Mouse (Mus musculus): Measurements from ENCODE around the gene Gpx5. TPM values are rescaled to one million over a fixed set of nuclear protein-coding genes. Genes with fewer than 3 reads are reported as not detected.

The Gpx5 gene
- polyA plus RNA-seq, 1 experiment, result not detected

- DNase-seq, result no peak
These were observed 27.7 kb upstream of the Gpx5 start for GRCm38 (mm10) chr13:21320262-21320661.

GRCm38 (mm10) chr13:21313903-21314302 lies 21.4 kb upstream of the Gpx5 start:
- no peak overlapping the region for H3K27ac ChIP-seq (ENCODE audit: insufficient read depth, low read length)
- TF ChIP-seq CTCF (IDR thresholded peaks at IDR 0.05; ENCODE audit: borderline replicate concordance, insufficient read depth, low read depth, low read length) (no peak), POLR2A (IDR thresholded peaks at IDR 0.05; ENCODE audit: borderline replicate concordance, insufficient read depth, low read length) (no peak)
- no peak overlapping the region for H3K4me3 ChIP-seq (replicated peaks; ENCODE audit: insufficient read depth, low read depth, low read length)
- WGBS, result 82% methylated on average over 4 of the region's 4 CpGs
- H3K27me3 ChIP-seq (ENCODE audit: control insufficient read depth, insufficient read depth, low read length), result no peaks in the 10 kb centered on the region
- no peaks in the 10 kb centered on the region for H3K4me1 ChIP-seq (ENCODE audit: control insufficient read depth, insufficient read depth, low read length)
- no peak for DNase-seq

More at GRCm38 (mm10) chr13:21320262-21320661, 27.7 kb upstream of the Gpx5 start:
- Histone ChIP-seq H3K27ac (ENCODE audit: insufficient read depth, low read length) (no peak overlapping the region), H3K4me3 (replicated peaks; ENCODE audit: insufficient read depth, low read depth, low read length) (no peak overlapping the region), H3K27me3 (ENCODE audit: control insufficient read depth, insufficient read depth, low read length) (no peaks in the 10 kb centered on the region; the same call in 1 of the 2 replicates), H3K4me1 (ENCODE audit: control insufficient read depth, insufficient read depth, low read length) (no peaks in the 10 kb centered on the region; the same call in 1 of the 2 replicates)
- WGBS, result 79% methylated on average over 3 of the region's 3 CpGs
- TF ChIP-seq POLR2A (IDR thresholded peaks at IDR 0.05; ENCODE audit: borderline replicate concordance, insufficient read depth, low read length) (no peak), CTCF (IDR thresholded peaks at IDR 0.05; ENCODE audit: borderline replicate concordance, insufficient read depth, low read depth, low read length) (no peak)

GRCm38 (mm10) chr13:21312854-21313253 lies 20.3 kb upstream of the Gpx5 start:
- H3K27me3 ChIP-seq (ENCODE audit: control insufficient read depth, insufficient read depth, low read length), result no peaks in the 10 kb centered on the region
- H3K4me1 ChIP-seq (ENCODE audit: control insufficient read depth, insufficient read depth, low read length), result no peaks in the 10 kb centered on the region
- DNase-seq, result no peak
- TF ChIP-seq POLR2A (IDR thresholded peaks at IDR 0.05; ENCODE audit: borderline replicate concordance, insufficient read depth, low read length) (no peak), CTCF (IDR thresholded peaks at IDR 0.05; ENCODE audit: borderline replicate concordance, insufficient read depth, low read depth, low read length) (no peak)
- no peak overlapping the region for H3K27ac ChIP-seq (ENCODE audit: insufficient read depth, low read length)
- WGBS, result 53% methylated on average over 3 of the region's 5 CpGs
- H3K4me3 ChIP-seq (replicated peaks; ENCODE audit: insufficient read depth, low read depth, low read length), result no peak overlapping the region

GRCm38 (mm10) chr13:21311926-21312325 lies 19.4 kb upstream of the Gpx5 start, which contains the start of gene Gpx6:
Gene Gpx6 (plus strand): TSS chr13:21312125.
- Histone ChIP-seq H3K4me1 (ENCODE audit: control insufficient read depth, insufficient read depth, low read length) (no peaks in the 10 kb centered on the region), H3K4me3 (replicated peaks; ENCODE audit: insufficient read depth, low read depth, low read length) (no peak within 1 kb of the TSS), H3K27me3 (ENCODE audit: control insufficient read depth, insufficient read depth, low read length) (no peaks in the 10 kb centered on the region), H3K27ac (ENCODE audit: insufficient read depth, low read length) (no peak within 1 kb of the TSS)
- WGBS, result 18% methylated on average over 3 of the region's 3 CpGs
- TF ChIP-seq CTCF (IDR thresholded peaks at IDR 0.05; ENCODE audit: borderline replicate concordance, insufficient read depth, low read depth, low read length), result no peak
- DNase-seq, result no peak

- no peak overlapping the region for H3K27ac ChIP-seq (ENCODE audit: insufficient read depth, low read length)
- 72% methylated on average over 2 of the region's 2 CpGs for WGBS
- DNase-seq, result no peak
These were observed 17.3 kb upstream of the Gpx5 start for GRCm38 (mm10) chr13:21309788-21310187.

GRCm38 (mm10) chr13:21304483-21305066 lies 12.0 kb upstream of the Gpx5 start:
- WGBS, result 74% methylated on average over 3 of the region's 3 CpGs
- no peak for DNase-seq
- no peaks in the 10 kb centered on the region for H3K27me3 ChIP-seq (ENCODE audit: control insufficient read depth, insufficient read depth, low read length)
- H3K27ac ChIP-seq (ENCODE audit: insufficient read depth, low read length), result no peak overlapping the region
- H3K4me3 ChIP-seq (replicated peaks; ENCODE audit: insufficient read depth, low read depth, low read length), result no peak overlapping the region
- no peaks in the 10 kb centered on the region for H3K4me1 ChIP-seq (ENCODE audit: control insufficient read depth, insufficient read depth, low read length)
- TF ChIP-seq CTCF (IDR thresholded peaks at IDR 0.05; ENCODE audit: borderline replicate concordance, insufficient read depth, low read depth, low read length) (no peak), POLR2A (IDR thresholded peaks at IDR 0.05; ENCODE audit: borderline replicate concordance, insufficient read depth, low read length) (no peak)

More at GRCm38 (mm10) chr13:21309788-21310187, 17.3 kb upstream of the Gpx5 start:
- TF ChIP-seq CTCF (IDR thresholded peaks at IDR 0.05; ENCODE audit: borderline replicate concordance, insufficient read depth, low read depth, low read length), result no peak
- no peak for TF ChIP-seq POLR2A (IDR thresholded peaks at IDR 0.05; ENCODE audit: borderline replicate concordance, insufficient read depth, low read length)
- H3K27me3 ChIP-seq (ENCODE audit: control insufficient read depth, insufficient read depth, low read length), result no peaks in the 10 kb centered on the region
- no peak overlapping the region for H3K4me3 ChIP-seq (replicated peaks; ENCODE audit: insufficient read depth, low read depth, low read length)
- no peaks in the 10 kb centered on the region for H3K4me1 ChIP-seq (ENCODE audit: control insufficient read depth, insufficient read depth, low read length)

GRCm38 (mm10) chr13:21298557-21298956 lies 6.0 kb upstream of the Gpx5 start:
- WGBS, result 60% methylated on average over 3 of the region's 3 CpGs
- no peak for TF ChIP-seq CTCF (IDR thresholded peaks at IDR 0.05; ENCODE audit: borderline replicate concordance, insufficient read depth, low read depth, low read length)
- TF ChIP-seq POLR2A (IDR thresholded peaks at IDR 0.05; ENCODE audit: borderline replicate concordance, insufficient read depth, low read length), result no peak
- no peak overlapping the region for H3K4me3 ChIP-seq (replicated peaks; ENCODE audit: insufficient read depth, low read depth, low read length)
- no peak overlapping the region for H3K27ac ChIP-seq (ENCODE audit: insufficient read depth, low read length)
- no peaks in the 10 kb centered on the region for H3K27me3 ChIP-seq (ENCODE audit: control insufficient read depth, insufficient read depth, low read length)
- no peaks in the 10 kb centered on the region for H3K4me1 ChIP-seq (ENCODE audit: control insufficient read depth, insufficient read depth, low read length)
- no peak for DNase-seq

GRCm38 (mm10) chr13:21279559-21279958 lies 13.0 kb downstream of the Gpx5 start:
- Histone ChIP-seq H3K27ac (ENCODE audit: insufficient read depth, low read length) (no peak overlapping the region), H3K4me3 (replicated peaks; ENCODE audit: insufficient read depth, low read depth, low read length) (peak overlapping the region; percentile 68), H3K27me3 (ENCODE audit: control insufficient read depth, insufficient read depth, low read length) (no peaks in the 10 kb centered on the region), H3K4me1 (ENCODE audit: control insufficient read depth, insufficient read depth, low read length) (0 out of 2 replicates have a peak, but pooled peaks cover 3% of the 10 kb centered on the region)
- peak; percentile 84 to 88 for DNase-seq
- TF ChIP-seq POLR2A (IDR thresholded peaks at IDR 0.05; ENCODE audit: borderline replicate concordance, insufficient read depth, low read length) (no peak), CTCF (IDR thresholded peaks at IDR 0.05; ENCODE audit: borderline replicate concordance, insufficient read depth, low read depth, low read length) (no peak)
- WGBS, result under 1% methylated on average over 13 of the region's 13 CpGs
